ENCODE assay signal across 9 mouse cellular contexts in the genomic region with DNA sequence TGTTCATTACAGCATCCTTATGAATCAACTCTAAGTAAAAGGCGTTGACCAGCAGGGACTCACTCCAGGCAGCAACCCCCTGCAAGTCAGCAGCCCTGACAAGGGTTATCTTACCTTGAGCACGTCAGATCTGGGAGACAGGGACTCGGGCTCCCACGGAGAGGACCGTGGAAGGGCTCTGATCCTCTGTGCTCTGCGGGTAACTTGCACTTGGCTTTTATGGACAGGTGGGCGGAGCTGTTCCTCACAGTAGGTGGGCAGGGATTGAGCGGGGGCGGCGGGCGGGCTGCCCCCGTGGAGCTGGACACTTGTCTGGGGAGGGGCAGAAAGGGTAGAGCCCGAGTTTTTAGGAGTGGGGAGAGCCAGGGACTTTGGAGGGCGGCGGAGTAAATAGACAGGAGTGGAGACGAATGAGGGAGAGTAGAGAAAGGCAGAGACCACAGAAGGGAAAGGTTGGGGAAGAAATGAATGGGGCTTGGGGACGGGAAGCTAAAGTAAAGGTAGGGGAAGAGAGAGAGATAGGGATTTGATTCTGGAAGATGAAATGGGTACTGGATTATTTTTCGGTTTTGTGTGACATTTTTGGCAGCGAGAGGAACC. TPM values are rescaled to one million over a fixed set of nuclear protein-coding genes. Genes with fewer than 3 reads are reported as not detected.
DNase-seq lines count a peak whose midpoint lies in the region; ATAC-seq and TF ChIP-seq lines count a peak whose summit lies in the region.
"Had no signal": no experiment of that assay in that cellular context is flagged by ENCODE, and none has a peak within 500 bp of the region (broad histone marks: within the 10 kb centered on the region; RNA-seq: fewer than 3 reads in every experiment).

A gene (minus strand): TSS at position 212 of the 600 bp plus-strand sequence.

- ATAC-seq in embryonic facial prominence, embryonic 15.5 days (ENCODE audit: insufficient number of reproducible peaks, low FRiP score, low TSS enrichment, low read depth), result 0 out of 2 replicates have a peak, but pooled peaks have one; percentile 29
- ATAC-seq in limb, embryonic 14.5 days (ENCODE audit: low FRiP score, low read depth), result no peak

- peak; percentile 8 for DNase-seq in ovary, postnatal 36 days (ENCODE audit: low spot score)
- no peak for DNase-seq in ovary, postnatal 10 days (ENCODE audit: low spot score)
- DNase-seq in heart, postnatal 36 days, result peak; percentile 51 to 52
- DNase-seq in limb, embryonic 14.5 days (ENCODE audit: low spot score), result no peak
- peak; percentile 35 for DNase-seq in retina, postnatal 1 day
- DNase-seq in layer of hippocampus, postnatal 36 days, result no peak
- DNase-seq in thymus, postnatal 10 days (ENCODE audit: low spot score in 2 of 2), result no peak

- H3K4me1 ChIP-seq in embryonic facial prominence, embryonic 15.5 days, result peaks cover 24% of the 10 kb centered on the region; the same call in 1 of the 2 replicates
- H3K4me1 ChIP-seq in limb, embryonic 14.5 days (ENCODE audit: control insufficient read depth, insufficient read depth, low read length), result peaks cover 16% of the 10 kb centered on the region

- intact Hi-C loops in heart, postnatal 36 days (cut with DNase I), result loop anchor here (2.0 to 10.0 kb wide), 3 partner anchors 30 to 520 kb away; no protein-coding TSS in a partner anchor

- peak within 1 kb of the TSS; percentile 72 for H3K4me2 ChIP-seq in embryonic facial prominence, embryonic 15.5 days (replicated peaks)
- peak within 1 kb of the TSS; percentile 72 for H3K4me2 ChIP-seq in limb, embryonic 14.5 days (replicated peaks; ENCODE audit: low read depth, low read length, severe bottlenecking)

- peak within 1 kb of the TSS; percentile 45 for H3K4me3 ChIP-seq in embryonic facial prominence, embryonic 15.5 days (replicated peaks)
- peak within 1 kb of the TSS; percentile 42 for H3K4me3 ChIP-seq in limb, embryonic 14.5 days (replicated peaks; ENCODE audit: low read length)

- peak within 1 kb of the TSS; percentile 55 for H3K27ac ChIP-seq in embryonic facial prominence, embryonic 15.5 days (replicated peaks)
- no peak within 1 kb of the TSS for H3K27ac ChIP-seq in limb, embryonic 14.5 days (replicated peaks; ENCODE audit: low read depth, low read length)

- no peaks in the 10 kb centered on the region for H3K27me3 ChIP-seq in embryonic facial prominence, embryonic 15.5 days
- H3K27me3 ChIP-seq in limb, embryonic 14.5 days (ENCODE audit: control insufficient read depth, insufficient read depth, low read length), result no peaks in the 10 kb centered on the region

- 2% methylated on average over 19 of the region's 19 CpGs for WGBS in embryonic facial prominence, embryonic 15.5 days
- WGBS in limb, embryonic 14.5 days, result 3% methylated on average over 19 of the region's 19 CpGs

- peak within 1 kb of the TSS; percentile 16; the same call in 1 of the 2 replicates for H3K9ac ChIP-seq in embryonic facial prominence, embryonic 15.5 days
- peak within 1 kb of the TSS; percentile 59 for H3K9ac ChIP-seq in limb, embryonic 14.5 days (ENCODE audit: low read depth, low read length, severe bottlenecking)

- no peaks in the 10 kb centered on the region for H3K36me3 ChIP-seq in embryonic facial prominence, embryonic 15.5 days
- H3K36me3 ChIP-seq in limb, embryonic 14.5 days (ENCODE audit: control insufficient read depth, insufficient read depth, low read length), result no peaks in the 10 kb centered on the region

- no peak for TF ChIP-seq POLR2A in limb, embryonic 14.5 days (IDR thresholded peaks at IDR 0.05; ENCODE audit: borderline replicate concordance, extremely low read depth, insufficient read depth, insufficient read length)

- no peaks in the 10 kb centered on the region for H3K9me3 ChIP-seq in embryonic facial prominence, embryonic 15.5 days (replicated peaks)
- H3K9me3 ChIP-seq in limb, embryonic 14.5 days (ENCODE audit: control insufficient read depth, low read length), result no peaks in the 10 kb centered on the region

RNA-seq across cellular contexts. Expression of the gene that starts here (rescaled TPM):
- polyA plus RNA-seq in embryonic facial prominence, embryonic 15.5 days (2015; fragmentation: Nextera tagmentation; extraction: Ambion mirVana), result 42.8 and 52.2 TPM in 2 replicates
- total RNA-seq in heart, postnatal 36 days (2021), result 1 to 10 TPM; 8.6 to 9.9 TPM
- 10.0 and 10.2 TPM in 2 replicates for polyA plus RNA-seq in limb, embryonic 14.5 days (2012; rRNA removed)
- polyA plus RNA-seq in limb, embryonic 14.5 days (2014; fragmentation: Nextera tagmentation; extraction: Ambion mirVana), result 22.5 and 23.8 TPM in 2 replicates
- 1 to 10 TPM in 1 of 2 experiments, under 1 TPM in 1; 0.37 to 1.4 TPM for total RNA-seq in layer of hippocampus, postnatal 36 days (2021)
- total RNA-seq: common myeloid progenitor, adult 5-6 weeks had no signal

Comparison
In these comparisons a context has a peak if more than half of its experiments do, and no peak if none do; other contexts are left out.
1. DNase-seq: peak in ovary, postnatal 36 days (single experiment), heart, postnatal 36 days (2 of 2) and retina, postnatal 1 day (single experiment); none in ovary, postnatal 10 days (single experiment), limb, embryonic 14.5 days (single experiment), layer of hippocampus, postnatal 36 days (0 of 2) and thymus, postnatal 10 days (0 of 2).